Mouse (Mus musculus): ENCODE data around the gene Vps13d. TPM values are rescaled to one million over a fixed set of nuclear protein-coding genes. Genes with fewer than 3 reads are reported as not detected.

Vps13d gene
- polyA plus RNA-seq, 1 experiment from 2014 or later: 7.9 TPM

- no peaks in the 10 kb centered on the region for H3K36me3 ChIP-seq (ENCODE audit: control insufficient read depth, insufficient read depth, low read length)
- no peak overlapping the region for H3K4me2 ChIP-seq (ENCODE audit: low read depth, low read length, severe bottlenecking)
- 48% methylated on average over 10 of the region's 10 CpGs for WGBS
- no peak overlapping the region for H3K9ac ChIP-seq (ENCODE audit: low read length)
- no peak for ATAC-seq (replicated peaks; ENCODE audit: low FRiP score)
- no peaks in the 10 kb centered on the region for H3K4me1 ChIP-seq (replicated peaks; ENCODE audit: control insufficient read depth, insufficient read depth, low read length)
- H3K27ac ChIP-seq (ENCODE audit: low read depth, low read length): no peak overlapping the region
- no peaks in the 10 kb centered on the region for H3K9me3 ChIP-seq (ENCODE audit: control insufficient read depth, low read length)
- no peaks in the 10 kb centered on the region for H3K27me3 ChIP-seq (ENCODE audit: control insufficient read depth, insufficient read depth, low read length)
- H3K4me3 ChIP-seq (ENCODE audit: low read depth, low read length): no peak overlapping the region
- no peak for DNase-seq (ENCODE audit: low spot score)
These were observed 264.4 kb downstream of the Vps13d start for GRCm38 (mm10) chr4:144930366-144930765.

GRCm38 (mm10) chr4:144929811-144930221 is 265.0 kb downstream of the Vps13d start:
- H3K4me2 ChIP-seq (ENCODE audit: low read depth, low read length, severe bottlenecking): no peak overlapping the region
- H3K4me1 ChIP-seq (replicated peaks; ENCODE audit: control insufficient read depth, insufficient read depth, low read length): no peaks in the 10 kb centered on the region
- no peak overlapping the region for H3K4me3 ChIP-seq (ENCODE audit: low read depth, low read length)
- 93% methylated on average over 1 of the region's 1 CpGs for WGBS
- H3K27ac ChIP-seq (ENCODE audit: low read depth, low read length): no peak overlapping the region
- H3K9ac ChIP-seq (ENCODE audit: low read length): no peak overlapping the region
- ATAC-seq (replicated peaks; ENCODE audit: low FRiP score) (no peak), DNase-seq (ENCODE audit: low spot score) (no peak)
- no peaks in the 10 kb centered on the region for H3K36me3 ChIP-seq (ENCODE audit: control insufficient read depth, insufficient read depth, low read length)
- H3K9me3 ChIP-seq (ENCODE audit: control insufficient read depth, low read length): no peaks in the 10 kb centered on the region
- H3K27me3 ChIP-seq (ENCODE audit: control insufficient read depth, insufficient read depth, low read length): no peaks in the 10 kb centered on the region

- Histone ChIP-seq H3K27me3 (ENCODE audit: control insufficient read depth, insufficient read depth, low read length) (no peaks in the 10 kb centered on the region), H3K9me3 (ENCODE audit: control insufficient read depth, low read length) (no peaks in the 10 kb centered on the region), H3K27ac (ENCODE audit: low read depth, low read length) (no peak overlapping the region), H3K36me3 (ENCODE audit: control insufficient read depth, insufficient read depth, low read length) (no peaks in the 10 kb centered on the region), H3K4me2 (ENCODE audit: low read depth, low read length, severe bottlenecking) (no peak overlapping the region), H3K4me1 (replicated peaks; ENCODE audit: control insufficient read depth, insufficient read depth, low read length) (no peaks in the 10 kb centered on the region), H3K9ac (ENCODE audit: low read length) (no peak overlapping the region), H3K4me3 (ENCODE audit: low read depth, low read length) (no peak overlapping the region)
- ATAC-seq (replicated peaks; ENCODE audit: low FRiP score) (no peak), DNase-seq (ENCODE audit: low spot score) (no peak)
- WGBS: 84% methylated on average over 5 of the region's 5 CpGs
These were observed 265.9 kb downstream of the Vps13d start for GRCm38 (mm10) chr4:144928693-144929436.

Other genes with a start within 250 kb of the Vps13d start
- 2.1 TPM in 2 replicates for gene Tnfrsf1b, start 51.9 kb upstream of the Vps13d start, polyA plus RNA-seq (2014; fragmentation: Nextera tagmentation; extraction: Ambion mirVana)
- not detected in 2 replicates for gene Tnfrsf8, start 120.2 kb upstream of the Vps13d start, polyA plus RNA-seq (2014; fragmentation: Nextera tagmentation; extraction: Ambion mirVana)

Measured in forebrain, embryonic 11.5 days (tissue).